Mouse (Mus musculus): Measurements from ENCODE around the gene Ssna1.
"Not testable (repeated sequence)": the region's sequence is repeated elsewhere in the genome, so short reads cannot be mapped to it uniquely, and the experiment has no call there.

Gene Ssna1

DNA sequence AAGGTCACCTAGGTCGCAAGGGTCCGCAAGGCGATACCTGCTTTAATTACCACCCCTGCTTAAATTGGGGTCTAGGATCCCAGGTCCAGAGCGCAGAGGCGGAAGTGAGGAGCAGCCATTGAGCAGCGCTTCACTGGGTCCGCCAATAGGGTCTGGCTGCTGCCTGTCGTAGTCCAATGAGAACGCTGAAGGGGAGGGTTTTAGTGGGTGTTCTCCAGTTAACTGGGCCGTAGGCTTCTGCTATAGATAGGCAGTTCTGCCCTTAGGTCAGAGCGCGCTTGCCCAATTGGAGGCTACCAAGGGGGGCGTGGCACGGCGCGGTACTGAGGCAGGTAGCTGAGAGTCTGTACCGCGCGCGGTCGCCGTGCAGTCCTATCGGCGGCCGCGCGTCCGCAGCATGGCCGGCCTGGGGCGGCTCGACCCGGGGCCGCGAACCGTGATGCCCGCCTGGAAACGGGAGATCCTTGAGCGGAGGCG, 9.9 kb downstream of the Ssna1 start, which contains the start of gene Tprn:
Gene Tprn, plus strand, starts transcription at position 328 of the 477 bp plus-strand sequence.
- peak; percentile 97 for DNase-seq (ENCODE audit: low spot score in 2 of 2)

- peak in 1 of 2 experiments; percentile 59 for DNase-seq (ENCODE audit: low spot score in 2 of 2)
These were observed 10.4 kb downstream of the Ssna1 start for GRCm38 (mm10) chr2:25261870-25262269.

GRCm38 (mm10) chr2:25258887-25259286, 13.4 kb downstream of the Ssna1 start:
- no peak for DNase-seq (ENCODE audit: low spot score in 2 of 2)

DNA sequence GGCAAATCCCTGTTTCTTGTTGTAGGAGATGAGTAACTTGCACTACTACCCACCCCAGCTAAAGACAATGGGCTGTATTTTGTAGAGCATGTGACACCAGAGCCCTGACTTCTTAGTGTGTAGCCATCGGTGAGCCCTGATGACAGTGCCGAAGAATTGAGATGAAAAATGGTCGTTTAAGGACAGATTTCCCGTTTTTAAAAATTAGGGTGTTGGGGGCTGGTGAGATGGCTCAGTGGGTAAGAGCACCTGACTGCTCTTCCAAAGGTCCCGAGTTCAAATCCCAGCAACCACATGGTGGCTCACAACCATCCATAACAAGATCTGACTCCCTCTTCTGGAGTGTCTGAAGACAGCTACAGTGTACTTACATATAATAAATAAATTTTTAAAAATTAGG, 15.0 kb downstream of the Ssna1 start:
- DNase-seq (ENCODE audit: low spot score in 2 of 2): not testable (repeated sequence)

DNA sequence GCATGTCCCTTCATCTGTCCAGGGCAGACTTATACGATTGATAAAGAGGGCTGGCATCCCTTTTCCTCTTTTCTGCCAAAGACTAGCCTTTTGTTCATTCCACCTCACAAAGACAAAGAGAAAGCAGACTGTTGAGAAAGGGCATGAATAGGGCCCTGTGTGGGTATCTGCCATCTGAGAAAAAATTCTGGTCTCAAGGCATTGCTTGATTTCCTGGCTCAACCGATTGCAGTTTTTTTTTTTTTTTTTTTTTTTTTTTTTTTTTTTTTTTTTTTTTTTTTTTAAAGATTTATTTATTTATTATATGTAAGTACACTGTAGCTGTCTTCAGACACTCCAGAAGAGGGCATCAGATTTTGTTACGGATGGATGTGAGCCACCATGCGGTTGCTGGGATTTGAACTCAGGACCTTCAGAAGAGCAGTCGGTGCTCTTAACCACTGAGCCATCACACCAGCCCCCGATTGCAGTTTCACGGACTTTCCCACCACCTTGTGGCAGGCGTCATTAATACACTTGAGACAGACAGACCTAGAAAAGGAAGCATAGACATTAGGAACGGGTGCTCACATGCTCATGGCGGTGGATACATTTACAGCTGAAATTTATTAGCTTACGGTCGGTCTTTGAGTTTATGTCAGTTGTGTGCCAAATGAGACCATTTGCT, 15.7 kb downstream of the Ssna1 start:
- not testable (repeated sequence) for DNase-seq (ENCODE audit: low spot score in 2 of 2)

DNA sequence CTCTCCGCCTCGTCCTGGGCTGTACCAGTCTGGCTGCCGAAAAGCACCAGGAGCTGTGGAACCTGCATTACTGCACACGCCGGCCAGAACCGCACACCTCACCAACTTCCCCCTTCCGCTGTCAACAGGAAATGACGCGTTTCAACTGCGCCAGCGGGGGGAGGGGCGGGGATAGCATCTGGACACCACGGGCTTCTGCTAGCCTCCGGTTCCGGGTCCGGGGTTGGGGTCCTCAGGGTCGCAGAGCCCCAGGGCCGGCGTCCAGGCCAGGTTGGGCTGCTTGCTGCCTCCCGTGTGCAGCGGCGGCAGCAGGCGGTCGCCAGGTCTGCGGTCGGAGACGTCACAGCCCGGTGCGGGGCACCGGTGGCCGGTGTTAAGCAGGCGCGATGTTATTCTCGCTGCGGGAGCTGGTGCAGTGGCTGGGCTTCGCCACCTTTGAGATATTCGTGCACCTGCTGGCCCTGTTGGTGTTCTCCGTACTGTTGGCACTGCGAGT, 16.9 kb downstream of the Ssna1 start, which contains the start of gene Tmem203:
Gene Tmem203, plus strand, starts transcription at position 156 of the 496 bp plus-strand sequence.
- DNase-seq (ENCODE audit: low spot score in 2 of 2): peak in 1 of 2 experiments; percentile 81

DNA sequence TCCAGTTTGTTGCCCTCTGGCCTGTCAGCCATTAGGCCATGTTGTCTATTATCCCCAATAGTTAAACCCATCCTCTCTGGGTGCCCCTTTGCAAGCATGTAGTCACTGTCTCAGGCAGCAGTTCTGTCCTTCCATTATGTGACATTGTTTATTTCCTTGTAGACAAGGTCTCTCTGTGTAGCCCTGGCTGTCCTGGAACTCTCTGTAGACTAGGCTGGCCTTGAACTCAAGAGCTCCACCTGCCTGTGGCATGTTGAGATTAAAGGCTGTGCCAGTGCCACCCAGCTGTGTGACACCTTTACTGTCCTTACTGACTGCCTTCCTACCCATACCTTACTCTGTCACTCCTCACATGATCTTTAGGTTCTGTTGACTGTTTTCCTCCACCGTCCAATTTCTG, 19.9 kb downstream of the Ssna1 start:
- DNase-seq (ENCODE audit: low spot score in 2 of 2): no peak

GRCm38 (mm10) chr2:25246183-25247072, 25.8 kb downstream of the Ssna1 start, which contains the start of gene AL732309.1:
Gene AL732309.1, minus strand, starts transcription at chr2:25246863.
- DNase-seq (ENCODE audit: low spot score in 2 of 2): no peak

- DNase-seq (ENCODE audit: low spot score in 2 of 2): no peak
These were observed 28.1 kb downstream of the Ssna1 start for GRCm38 (mm10) chr2:25244144-25244543.

- no peak for DNase-seq (ENCODE audit: low spot score in 2 of 2)
These were observed 28.9 kb downstream of the Ssna1 start for GRCm38 (mm10) chr2:25243342-25243741.

DNA sequence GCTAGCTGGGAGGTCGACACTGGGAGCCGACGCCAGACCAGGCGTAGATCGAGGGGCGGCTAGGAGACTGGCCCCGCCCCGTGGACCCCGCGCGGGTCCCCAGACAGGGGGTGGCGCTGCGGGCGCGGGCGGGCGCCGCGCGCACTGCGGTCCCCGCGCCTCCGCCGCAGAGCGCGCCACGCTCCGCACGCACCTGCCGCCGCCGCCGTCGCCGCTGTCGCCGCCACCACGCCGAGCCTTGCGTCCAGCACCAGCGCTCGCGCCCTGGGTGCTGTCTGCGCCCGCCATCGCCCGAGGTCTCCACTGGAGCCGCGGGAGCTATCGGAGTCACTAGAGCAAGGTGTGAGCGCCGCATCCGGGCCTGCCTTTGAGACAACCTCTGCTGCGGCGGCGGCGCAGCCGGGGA, 30.1 kb downstream of the Ssna1 start, which contains the start of the genes Rnf208 and Cysrt1:
Gene Rnf208, plus strand, starts transcription at position 155 of the 406 bp plus-strand sequence.
Gene Cysrt1, minus strand, starts transcription at position 352 of the 406 bp plus-strand sequence.
- DNase-seq (ENCODE audit: low spot score in 2 of 2): no peak

- DNase-seq (ENCODE audit: low spot score in 2 of 2): no peak
These were observed 30.8 kb downstream of the Ssna1 start for GRCm38 (mm10) chr2:25241438-25241775.

DNA sequence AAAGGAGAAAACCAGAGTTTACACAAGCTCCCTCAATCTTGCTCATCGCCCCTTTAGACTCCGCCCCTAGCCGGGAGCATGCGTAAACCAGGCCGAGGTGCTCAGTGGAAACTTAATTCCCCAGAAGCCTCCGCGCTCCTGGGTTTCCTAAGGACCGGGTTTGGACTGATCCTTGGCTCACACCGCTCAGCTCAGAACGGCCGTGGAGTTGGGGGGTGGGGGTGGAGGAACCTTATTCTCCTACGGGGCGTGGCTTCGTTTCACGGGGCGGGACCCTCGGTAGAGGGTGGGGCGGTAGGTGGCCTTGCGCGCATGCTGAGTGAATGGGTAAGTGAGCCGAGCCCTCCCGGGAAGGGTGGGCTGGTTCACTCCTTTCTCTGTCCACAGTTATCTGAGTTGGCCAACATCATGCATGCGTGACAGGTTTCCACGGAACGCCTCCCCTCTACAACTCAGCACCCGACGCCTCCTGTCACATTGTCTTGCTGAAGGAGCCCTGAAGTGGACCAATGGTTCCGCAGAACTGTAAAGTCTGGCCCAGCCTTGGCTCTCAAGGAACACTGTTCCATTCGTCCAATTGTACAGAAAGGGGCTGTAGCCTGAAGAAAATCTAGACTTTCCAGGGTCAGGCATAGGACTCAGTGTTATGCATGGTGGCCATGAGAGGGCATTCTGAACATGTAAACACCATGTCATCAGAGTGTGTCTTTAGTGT, 31.4 kb downstream of the Ssna1 start:
- peak in 1 of 2 experiments; percentile 77 for DNase-seq (ENCODE audit: low spot score in 2 of 2)

DNA sequence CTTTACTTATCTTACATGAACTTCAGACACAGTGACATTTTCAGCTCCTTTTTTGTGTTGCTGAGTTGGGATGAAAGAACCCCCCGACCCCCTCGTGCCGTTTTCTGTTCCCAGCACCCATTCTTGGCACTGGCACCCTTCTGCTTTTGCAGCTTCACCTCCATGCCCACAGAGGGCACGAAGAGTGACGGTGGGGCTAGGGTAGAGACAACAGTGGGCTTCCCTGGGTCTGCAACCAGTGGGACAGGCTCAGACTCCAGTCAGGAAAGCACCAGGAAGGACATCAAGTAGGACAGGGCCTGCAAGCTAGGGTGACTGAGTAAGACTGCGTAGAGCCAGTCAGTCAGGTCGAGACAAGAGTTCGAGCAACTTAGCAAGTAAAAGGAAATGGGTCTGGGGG, 31.9 kb downstream of the Ssna1 start:
- no peak for DNase-seq (ENCODE audit: low spot score in 2 of 2)

DNA sequence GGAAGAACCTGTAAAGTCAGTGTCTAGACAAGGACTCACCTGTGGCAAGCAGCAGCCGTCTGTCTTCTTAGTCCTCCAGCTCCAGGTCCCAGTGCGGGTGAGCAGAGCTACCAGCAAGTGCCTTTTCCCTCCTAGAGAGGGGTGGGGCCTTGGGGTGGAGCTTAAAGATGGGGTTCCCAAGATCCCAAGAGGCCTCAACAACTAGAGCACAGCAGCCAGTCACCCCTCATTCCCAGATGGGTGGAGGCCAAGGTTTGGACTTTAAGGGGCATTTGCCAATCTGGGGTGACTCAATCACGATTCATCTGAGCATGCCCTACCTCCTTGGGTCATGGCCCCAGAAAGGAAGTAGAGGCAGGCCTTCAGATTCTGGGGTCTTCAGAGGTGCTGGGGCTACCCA, 32.5 kb downstream of the Ssna1 start:
- DNase-seq (ENCODE audit: low spot score in 2 of 2): no peak

GRCm38 (mm10) chr2:25238106-25238505, 34.1 kb downstream of the Ssna1 start:
- no peak for DNase-seq (ENCODE audit: low spot score in 2 of 2)

DNA sequence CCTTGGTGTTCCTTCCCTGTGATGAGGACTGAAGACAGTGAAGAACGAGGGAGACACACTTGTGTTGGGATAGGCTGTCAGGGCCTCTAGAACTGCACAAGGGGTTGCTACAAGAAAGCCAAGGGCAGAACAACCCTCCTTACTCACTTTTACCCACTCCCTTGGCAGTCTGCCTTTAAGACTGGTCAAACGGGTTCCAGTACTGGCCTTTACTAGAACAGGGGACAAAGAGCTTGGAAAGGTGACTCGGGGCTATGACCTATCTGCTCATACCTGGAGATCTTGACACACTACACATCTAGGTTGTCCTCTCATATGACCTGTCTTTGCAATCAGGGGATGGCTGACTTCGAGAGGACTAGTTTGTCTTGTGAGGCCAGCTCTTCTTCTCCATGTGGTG, 34.7 kb downstream of the Ssna1 start:
- no peak for DNase-seq (ENCODE audit: low spot score in 2 of 2)

- no peak for DNase-seq (ENCODE audit: low spot score in 2 of 2)
These were observed 35.6 kb downstream of the Ssna1 start, which contains the start of gene Rnf224 for GRCm38 (mm10) chr2:25236614-25237013. Gene Rnf224, minus strand, starts transcription at chr2:25236787.

DNA sequence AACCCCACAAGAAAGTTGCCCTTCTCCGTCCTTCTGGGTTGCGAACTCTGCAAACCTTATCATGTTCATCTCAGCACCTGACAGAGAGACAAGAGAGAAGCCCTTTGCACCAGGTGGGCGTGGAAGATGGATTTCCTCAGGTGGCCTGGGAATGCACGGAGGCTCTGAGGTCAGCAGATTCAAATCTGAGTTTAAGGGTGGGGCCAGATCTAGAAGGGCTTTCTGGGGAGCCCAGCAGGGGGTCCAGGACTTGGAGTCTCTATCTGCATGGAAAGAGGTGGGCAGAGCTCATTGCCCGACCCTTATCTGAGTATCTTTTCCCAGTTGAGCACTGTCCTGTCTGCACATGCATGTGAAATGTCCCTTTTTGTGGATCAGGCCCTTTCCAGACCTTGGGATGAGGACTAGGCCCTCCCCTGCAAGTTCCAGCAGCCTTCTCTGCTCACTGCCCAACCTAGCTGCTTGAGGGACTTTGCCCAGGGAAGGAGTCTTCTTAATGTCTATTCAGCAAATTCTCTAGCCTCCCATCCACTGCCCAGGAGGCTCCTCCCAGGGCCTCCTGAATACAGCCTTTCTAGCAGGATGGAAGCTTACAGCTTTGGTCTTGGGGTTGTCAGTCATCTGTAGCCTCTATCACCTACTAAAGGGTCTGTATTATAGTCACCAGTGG, 37.6 kb downstream of the Ssna1 start:
- no peak for DNase-seq (ENCODE audit: low spot score in 2 of 2)

DNA sequence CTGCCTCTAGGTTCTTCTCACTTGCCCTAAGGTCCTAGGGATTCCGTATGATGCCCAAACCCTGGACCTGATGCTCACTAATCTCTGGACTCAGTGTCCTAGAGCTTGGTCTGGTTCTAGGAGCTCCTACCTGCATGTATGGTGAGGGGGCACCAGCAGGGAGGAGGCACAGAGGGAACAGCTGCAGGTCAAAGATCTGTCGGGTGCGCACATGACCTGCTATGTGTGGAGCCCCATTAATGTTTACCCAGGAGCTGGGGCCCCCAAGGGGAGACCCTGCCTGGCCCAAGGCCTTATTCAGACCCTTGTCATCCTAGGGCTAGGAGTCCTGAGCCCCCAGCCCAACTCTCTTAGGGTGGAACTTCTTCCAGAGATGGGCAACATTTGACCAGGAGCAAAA, 38.2 kb downstream of the Ssna1 start, which contains the start of gene Slc34a3:
Gene Slc34a3, minus strand, starts transcription at position 315 of the 400 bp plus-strand sequence.
- no peak for DNase-seq (ENCODE audit: low spot score in 2 of 2)

DNA sequence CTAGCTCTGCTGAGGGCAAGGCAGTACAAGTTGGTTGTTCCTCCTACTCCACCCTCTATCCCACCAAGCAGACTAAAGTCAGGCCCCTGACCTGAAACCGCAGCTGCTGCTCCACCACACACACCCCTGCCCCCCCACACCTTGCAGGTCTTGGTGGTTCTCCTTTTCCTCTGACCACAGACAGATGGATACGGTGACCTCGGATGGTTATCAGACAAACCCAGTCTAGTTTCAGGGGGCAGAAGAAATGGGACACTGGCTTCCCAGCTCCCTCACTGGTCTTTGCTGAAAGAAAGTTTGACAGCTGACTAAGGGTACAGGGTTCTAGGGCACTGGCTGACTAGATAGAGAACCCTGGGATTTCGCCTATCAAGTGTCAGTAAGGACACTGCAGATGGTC, 38.8 kb downstream of the Ssna1 start:
- DNase-seq (ENCODE audit: low spot score in 2 of 2): no peak

Data from left cerebral cortex, adult 9 months (tissue).